Mouse (Mus musculus): ENCODE results near the gene Dolk.

GRCm38 (mm10) chr2:30325296-30325695 lies 39.2 kb upstream of the Dolk start:
- no peak for TF ChIP-seq CTCF (IDR thresholded peaks at IDR 0.05; ENCODE audit: borderline replicate concordance, extremely low read depth, insufficient read depth, insufficient read length)
- no peak for TF ChIP-seq POLR2A (IDR thresholded peaks at IDR 0.05; ENCODE audit: borderline replicate concordance, extremely low read depth, insufficient read depth, insufficient read length, poor library complexity, severe bottlenecking)
